Mouse (Mus musculus) E14TG2a.4 (cell line): ENCODE data around the gene Stxbp1.

ENCODE experiments used
- CTCF ChIP-seq: conservative IDR thresholded peaks from 2 replicates; pipeline ENCODE4 v1.5.1; 2014; ENCODE audit warnings: low read length
- NANOG ChIP-seq: IDR thresholded peaks from 2 replicates; pipeline ENCODE4 v1.6.1; 2014; ENCODE audit warnings: borderline replicate concordance, low read length, mixed read lengths

DNA sequence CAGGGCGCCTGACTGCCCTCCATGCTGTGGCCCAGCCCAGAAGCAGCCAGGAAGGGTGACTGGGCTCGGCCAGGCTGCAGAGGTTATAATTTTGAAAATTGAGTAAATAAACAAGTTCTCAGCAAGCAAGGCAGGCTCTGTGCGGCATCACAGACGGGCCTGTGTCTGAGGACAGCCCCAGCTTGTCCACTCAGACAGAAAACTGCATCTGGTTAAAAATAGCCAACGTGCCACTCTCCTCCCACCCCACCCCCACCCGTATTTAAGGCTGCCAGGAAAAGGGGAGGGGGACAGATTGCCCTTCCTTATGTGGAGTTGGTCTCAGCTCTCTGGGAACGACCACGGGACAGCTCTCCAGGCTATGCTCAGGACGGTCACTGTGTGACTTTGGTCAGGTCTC is 41.0 kb upstream of the Stxbp1 start:
- TF ChIP-seq CTCF, result no peak
- TF ChIP-seq NANOG, result no peak
